Mouse (Mus musculus): Measurements from ENCODE around the gene Tmbim1.
"Not testable (repeated sequence)": the region's sequence is repeated elsewhere in the genome, so short reads cannot be mapped to it uniquely, and the experiment has no call there.

Gene Tmbim1

DNA sequence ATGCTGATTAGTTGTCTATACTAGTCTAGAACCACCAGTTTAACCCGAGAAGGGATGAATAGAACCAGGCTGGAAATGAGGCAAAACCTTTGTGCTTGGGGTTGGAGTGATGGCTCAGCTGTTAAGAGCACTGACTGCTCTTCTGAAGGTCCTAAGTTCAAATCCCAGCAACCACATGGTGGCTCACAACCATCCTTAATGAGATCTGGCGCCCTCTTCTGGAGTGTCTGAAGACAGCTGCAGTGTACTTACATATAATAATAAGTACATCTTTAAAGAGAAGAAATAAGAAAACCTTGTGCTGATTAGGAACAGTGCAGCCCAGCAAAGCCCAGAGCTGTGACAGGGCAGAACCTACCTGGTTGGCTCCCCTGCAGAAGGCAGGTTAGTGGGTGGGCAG lies 21.5 kb upstream of the Tmbim1 start:
- not testable (repeated sequence) for DNase-seq (ENCODE audit: low spot score)

DNA sequence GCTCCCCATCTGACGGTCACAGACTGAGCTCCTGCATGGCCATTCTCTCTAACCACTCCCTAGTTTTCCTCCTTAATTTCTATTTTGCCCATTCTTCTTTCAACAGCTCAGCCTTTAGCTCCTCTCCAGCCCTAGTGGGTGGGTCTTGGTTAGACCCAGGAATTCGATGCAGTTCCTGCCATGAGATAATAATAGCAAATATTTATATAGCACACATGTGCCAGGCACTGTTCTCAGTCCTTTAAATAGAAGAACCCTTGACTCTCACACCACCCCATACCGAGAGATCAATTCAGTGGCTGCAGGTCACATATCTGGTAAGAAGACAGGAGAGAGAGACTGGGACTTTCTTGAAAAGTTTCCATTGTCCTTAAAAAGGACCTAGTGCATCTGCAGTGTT lies 16.0 kb upstream of the Tmbim1 start:
- DNase-seq (ENCODE audit: low spot score) = no peak

DNA sequence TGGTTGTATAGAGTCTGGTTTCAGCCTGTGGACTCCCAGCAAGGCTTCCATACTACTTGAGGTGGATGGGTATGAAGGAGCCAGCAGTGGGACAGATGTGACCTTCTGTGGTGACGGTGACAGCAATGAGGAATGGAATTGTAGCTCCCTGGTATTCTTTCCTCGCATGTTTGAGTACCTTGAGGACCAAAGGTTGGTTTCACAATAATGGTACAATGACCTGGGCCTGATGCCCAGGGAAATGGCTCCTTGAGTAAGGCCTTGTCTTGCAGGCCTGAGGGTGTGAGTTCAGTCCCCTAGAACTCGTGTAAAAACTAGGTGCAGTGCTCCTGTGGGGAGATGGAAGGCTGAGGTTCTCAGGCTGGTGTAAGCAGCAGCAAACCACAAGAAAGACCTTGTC lies 13.3 kb upstream of the Tmbim1 start:
- no peak for DNase-seq (ENCODE audit: low spot score)

DNA sequence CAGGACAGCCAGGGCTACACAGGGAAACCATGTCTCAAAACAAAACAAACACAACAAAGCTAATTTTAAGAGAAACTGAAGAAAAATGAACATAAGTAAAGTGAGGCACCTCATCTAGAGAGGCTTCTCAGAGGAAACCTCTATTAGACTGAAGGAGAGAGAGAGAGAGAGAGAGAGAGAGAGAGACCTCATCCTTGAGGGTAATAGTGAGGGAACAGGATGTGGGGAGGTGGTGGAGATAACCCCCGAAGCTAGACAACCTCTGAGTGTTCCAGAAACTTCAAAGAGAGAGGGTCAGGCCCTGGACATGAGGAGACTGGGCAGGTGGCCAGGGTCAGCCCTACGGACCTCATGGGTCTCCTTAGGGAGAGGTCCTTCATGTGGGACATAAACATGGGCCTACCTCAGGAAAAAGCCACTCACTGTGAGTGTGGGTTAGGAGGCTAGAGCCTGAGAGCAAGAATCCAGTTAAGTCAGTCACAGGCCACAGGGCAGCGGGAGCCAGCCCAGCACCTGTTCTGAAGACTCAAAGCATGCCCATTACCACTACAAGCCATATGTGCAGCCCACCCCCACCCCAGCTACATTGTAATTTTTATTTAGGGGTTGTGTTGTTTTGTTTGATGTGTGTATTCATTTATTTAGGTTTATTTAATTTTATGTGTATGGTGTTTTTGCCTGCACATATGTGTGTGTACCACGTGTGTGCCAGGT lies 10.8 kb upstream of the Tmbim1 start:
- no peak for DNase-seq (ENCODE audit: low spot score)

DNA sequence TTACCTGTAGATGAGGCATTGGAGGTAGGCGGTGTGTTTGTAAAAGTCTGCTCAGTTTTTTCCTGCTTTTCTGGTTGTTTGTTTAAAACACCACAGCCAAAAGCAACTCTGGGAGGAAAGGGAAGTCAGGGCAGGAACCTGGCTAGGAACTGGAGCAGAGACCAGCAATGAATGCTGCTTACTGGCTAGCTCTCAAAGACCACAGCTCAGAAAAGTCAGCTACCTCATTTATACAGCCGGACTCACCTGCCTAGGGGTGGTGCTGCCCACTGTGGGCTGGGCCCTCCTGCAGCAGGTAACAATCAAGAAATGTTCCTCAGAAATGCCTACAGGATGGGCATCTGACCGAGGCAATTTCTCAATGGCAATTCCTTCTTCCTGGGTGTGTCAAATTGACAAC lies 9.4 kb upstream of the Tmbim1 start:
- DNase-seq (ENCODE audit: low spot score) = no peak

DNA sequence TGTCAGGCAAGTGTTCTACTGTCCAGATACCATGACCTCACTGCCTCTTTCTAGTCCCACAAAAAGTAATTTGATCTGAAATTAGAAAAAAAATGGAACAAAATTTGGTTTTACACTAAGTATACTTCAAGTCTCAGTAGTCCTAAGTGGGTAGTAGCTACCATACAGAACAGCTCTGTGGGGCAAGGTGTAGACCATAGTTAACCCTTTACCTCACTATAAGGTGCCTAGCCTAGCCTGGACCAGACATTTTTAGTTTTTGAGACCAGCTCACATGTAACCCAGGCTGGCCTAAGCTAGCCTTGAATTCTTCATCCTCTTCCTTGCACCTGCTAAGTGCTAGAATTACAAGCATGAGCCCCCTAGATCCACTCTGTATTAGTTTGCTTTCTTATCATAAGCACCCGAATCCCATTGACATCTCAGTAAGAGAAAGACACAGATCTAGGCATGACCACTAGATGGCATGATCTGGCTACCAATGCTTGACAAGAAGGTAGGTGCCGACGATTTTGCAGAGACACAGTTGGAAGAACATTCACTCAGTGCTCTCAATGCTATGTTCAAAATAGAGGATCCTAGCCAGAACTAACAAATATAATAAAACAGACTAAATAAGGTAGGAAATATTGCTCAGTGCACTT lies 7.7 kb upstream of the Tmbim1 start:
- peak; percentile 88 for DNase-seq (ENCODE audit: low spot score)

DNA sequence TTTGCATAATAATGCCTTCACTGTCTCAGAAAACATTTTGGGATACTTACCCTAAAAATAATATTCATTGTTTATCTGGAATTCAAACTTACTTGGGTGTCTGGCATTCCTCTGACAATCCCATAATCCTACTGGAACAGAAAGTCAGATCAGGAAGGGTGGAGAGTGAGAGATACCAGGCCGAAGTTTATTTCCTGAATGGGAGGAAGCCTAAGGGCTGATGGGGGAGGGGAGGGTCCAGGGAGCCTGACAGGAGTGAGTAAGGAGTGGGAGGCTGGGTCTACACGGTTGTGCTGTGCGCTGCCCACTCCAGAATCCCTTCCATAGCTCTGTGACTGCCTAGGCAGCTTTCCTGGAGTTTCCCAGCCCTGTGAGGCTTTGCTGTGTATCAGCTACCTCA lies 4.3 kb upstream of the Tmbim1 start:
- DNase-seq (ENCODE audit: low spot score) = no peak

DNA sequence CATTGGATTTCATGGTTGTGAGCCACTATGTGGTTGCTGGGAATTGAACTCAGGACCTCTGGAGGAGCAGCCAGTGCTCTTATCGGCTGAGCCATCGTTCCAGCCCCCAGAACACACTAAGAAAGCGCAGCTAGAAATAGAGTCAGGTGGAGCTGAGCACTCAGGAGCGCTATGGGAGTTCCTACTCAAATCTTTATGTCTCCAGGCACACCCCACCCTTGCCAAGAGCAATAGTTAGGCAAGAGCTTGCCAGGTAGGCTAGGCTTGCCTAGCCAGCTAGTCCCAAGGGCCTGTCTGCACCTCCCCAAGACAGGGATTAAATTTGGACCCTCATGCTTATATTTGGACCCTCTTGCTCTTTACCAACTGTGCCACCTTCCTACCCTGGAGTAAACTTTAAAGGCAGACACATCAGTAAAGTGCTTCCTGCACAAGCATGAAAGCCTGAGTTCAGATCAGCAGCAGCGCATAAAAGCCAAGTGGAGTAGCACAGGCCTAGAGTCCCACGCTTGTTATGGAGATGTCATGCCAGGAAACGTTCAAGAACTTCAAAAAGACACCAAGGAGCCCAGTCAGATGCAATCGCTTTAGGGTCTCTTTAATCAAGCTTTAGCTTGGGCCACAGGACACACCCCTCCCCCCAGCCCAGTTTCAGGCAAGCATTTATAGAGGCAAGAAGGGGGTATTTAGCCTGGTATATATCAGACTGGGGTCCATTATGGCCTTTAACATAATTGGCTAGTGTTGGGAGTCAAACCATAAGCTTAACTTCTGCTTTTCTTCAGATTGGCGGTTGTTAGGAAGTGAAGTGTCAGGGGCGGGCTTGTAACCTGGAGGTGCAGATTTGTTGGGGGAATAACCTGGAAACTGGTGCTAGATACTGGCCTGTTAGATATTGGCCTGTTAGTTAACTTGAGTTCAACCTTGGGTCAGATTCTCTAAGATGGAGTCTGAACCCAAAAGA lies 2.9 kb upstream of the Tmbim1 start:
- DNase-seq (ENCODE audit: low spot score) = no peak

DNA sequence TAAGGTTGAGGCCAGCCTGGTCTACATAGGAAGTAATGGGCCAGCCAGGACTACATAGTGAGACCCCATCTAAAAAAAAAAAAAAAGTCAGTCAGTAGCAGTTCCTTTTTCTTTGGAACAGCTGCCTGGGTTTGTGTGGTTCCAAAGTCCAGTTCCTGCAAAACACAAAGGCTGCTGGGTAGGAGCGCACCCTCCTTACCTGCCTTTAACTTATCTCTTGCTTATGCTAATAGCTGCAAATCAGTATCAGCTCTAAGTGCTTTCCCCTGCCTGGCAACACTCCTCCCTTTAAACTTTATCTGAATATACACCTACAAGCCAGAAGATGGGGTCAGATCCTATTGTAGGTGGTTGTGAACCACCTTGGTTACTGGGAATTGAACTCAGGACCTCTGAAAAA lies 1.7 kb upstream of the Tmbim1 start:
- DNase-seq (ENCODE audit: low spot score) = no peak

DNA sequence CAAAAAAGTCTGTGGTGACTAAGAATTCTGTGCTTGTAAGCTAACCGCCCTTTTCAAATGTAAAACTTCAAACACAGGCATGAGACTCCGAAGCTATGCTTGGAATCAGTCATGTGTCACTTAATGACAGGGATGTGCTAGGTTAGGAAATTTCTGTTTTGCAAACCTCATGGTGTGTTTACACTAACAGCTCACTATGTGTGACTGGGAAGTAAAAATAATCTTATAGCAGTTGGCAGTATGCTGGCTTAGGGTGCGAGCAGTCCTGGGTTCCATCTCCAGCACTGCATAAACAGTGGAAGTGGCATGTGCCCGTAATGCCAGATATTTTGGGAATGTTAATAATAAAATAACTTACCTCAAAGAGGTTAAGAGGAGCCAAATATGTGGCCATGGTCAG lies 476 bp downstream of the Tmbim1 start:
- DNase-seq (ENCODE audit: low spot score) = no peak

DNA sequence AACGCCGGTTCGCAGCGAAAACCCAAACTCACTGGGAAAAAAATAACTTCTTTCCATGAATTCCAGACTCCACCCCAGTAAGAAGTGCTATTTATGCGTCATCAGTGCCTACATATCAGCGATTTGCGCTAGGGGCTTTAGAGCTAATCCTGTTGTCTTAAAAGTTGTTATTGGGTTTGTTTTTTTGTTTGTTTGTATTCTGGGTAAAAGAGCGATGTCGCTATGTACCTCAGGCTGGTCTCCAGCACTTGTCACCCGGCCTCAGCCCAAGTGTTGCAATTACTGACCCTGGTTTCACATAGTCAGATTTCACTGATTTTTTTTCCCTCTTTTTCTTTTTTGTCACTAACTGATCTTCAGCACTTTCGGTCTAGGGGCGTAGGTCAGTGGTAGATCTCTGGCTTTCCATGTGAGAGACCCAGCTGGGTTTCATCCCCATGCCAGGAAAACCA lies 1.1 kb downstream of the Tmbim1 start:
- peak; percentile 87 for DNase-seq (ENCODE audit: low spot score)

DNA sequence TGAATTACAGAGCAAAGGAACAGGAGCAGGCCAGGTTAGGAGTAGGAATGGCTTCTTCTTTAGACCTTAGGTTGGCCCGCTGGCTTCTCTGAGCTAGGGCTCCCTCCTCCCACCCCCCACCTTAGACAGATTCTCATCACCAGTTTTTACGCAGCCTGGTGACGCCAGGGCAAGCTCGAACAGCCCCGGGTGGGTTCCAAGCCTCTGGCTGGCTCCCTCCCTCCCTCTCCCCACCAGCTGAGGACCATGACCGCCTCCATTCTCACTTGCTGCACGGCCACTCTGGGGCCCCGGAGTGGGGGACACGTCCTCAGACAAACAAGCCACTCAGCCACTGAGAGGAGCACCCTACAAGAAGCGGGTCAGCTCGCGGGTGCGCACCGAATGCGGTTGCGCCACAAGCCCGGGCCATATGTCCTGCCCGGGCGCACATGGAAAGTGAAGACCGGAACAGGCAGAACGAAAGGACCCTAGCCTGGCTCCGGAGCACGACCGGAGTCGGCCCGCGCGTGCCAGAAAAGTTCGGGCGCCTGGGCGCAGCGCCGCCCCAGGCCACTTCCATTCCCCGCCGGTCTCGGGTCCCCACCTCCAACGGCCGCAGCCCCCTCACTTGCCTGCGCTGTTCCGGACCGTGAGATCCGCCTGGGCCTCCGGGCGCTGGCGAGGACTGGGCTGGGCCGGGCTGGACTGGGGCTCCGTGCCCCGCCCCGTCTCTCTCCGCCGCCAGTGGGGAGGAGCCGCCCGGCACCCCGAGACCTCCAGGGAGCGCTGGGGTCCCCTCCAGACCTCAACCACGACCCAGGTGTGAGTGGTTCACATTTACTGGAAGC lies 1.7 kb downstream of the Tmbim1 start:
- peak; percentile 68 for DNase-seq (ENCODE audit: low spot score)

DNA sequence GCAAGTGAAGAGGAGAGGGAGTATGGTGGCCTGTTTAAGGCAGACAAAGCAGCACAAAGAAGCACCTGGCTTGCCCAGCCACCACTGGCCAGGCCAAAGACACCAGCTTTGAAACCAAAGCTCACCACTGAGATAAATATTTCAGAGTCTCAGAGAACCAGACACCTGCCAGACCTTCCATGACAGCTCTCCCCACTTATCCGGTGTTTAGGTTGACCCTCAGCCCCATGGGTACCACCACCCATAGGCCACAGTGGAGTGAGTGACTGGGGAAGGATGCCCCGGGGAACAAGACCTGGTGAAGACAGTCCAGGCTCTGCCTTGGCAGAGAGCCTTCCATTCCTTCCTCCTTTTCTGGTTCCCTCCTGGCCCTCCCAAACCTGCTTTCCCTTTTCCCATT lies 2.6 kb downstream of the Tmbim1 start:
- no peak for DNase-seq (ENCODE audit: low spot score)

DNA sequence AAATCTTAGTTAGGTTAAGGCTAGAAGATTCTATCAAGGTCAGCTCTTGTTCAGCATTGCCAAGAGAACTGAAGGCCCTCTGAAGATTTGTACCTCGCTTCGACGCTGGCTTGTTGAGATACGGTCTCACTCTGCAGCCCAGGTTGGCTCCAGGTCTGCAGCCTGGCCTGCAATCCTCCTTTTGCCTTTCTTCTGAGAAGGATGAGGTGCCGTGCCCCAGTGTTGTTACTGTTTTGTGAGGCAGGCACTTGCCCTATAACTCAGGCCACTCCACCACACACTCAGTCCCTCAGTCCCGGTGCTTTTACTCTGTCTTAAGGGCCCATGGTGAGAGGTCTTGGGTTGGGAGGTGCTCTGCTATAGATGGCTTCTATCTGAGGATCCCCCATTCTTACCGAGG lies 3.2 kb downstream of the Tmbim1 start:
- no peak for DNase-seq (ENCODE audit: low spot score)

DNA sequence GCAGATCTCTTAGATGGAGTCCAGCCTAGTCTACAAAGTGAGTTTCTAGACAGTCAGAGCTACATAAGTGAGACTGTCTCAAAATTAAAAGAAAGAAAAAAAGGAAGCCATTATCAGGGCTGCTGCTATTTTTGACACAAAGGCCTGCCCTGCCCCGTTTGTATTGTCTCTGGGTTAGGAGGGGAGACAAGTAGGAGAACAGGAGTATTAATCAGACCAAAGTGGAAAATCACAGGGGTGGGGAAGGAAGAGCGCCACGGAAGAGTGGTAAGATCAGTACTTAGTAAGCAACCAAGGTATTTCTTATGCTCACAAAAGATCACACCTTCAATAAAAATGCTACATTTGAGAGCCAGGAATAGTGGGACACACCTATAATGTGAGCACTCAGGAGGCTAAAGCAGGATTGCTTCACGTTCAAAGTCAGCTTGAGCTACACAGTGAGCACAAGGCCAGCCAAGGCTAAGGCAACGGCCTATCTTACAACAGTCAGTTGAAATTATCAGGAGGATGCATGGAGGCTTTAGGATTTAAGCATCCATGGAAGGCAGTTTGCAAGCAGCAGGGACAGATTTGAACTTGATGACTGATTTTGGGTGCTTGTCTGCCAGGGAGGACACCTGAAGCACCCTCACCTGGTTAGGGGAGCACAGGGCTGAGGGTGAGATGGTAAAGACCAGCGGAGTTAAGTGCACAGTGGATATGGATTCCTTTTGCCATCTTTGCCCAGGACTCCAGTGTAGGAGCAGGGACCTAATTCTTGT lies 4.9 kb downstream of the Tmbim1 start:
- DNase-seq (ENCODE audit: low spot score) = no peak

DNA sequence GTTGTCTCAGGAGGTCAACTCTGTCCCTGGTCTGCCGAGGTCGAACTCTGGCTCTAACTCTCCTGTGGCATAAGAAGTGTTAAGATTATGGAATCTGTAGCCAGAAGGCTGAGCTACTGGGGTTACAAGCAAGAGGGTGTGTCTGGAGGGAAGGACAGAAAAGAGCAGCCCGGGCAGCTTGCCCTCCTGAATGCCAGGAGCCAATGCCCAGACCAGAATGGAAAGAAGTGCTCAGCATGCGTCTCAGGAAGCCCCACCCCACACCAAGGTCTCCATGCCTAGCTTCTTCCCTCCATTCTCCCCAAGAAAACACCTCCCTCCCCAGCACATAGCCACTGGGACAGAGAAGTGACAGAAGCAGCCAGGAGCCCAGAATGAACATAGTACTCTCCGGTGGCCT lies 6.4 kb downstream of the Tmbim1 start:
- peak; percentile 87 for DNase-seq (ENCODE audit: low spot score)

DNA sequence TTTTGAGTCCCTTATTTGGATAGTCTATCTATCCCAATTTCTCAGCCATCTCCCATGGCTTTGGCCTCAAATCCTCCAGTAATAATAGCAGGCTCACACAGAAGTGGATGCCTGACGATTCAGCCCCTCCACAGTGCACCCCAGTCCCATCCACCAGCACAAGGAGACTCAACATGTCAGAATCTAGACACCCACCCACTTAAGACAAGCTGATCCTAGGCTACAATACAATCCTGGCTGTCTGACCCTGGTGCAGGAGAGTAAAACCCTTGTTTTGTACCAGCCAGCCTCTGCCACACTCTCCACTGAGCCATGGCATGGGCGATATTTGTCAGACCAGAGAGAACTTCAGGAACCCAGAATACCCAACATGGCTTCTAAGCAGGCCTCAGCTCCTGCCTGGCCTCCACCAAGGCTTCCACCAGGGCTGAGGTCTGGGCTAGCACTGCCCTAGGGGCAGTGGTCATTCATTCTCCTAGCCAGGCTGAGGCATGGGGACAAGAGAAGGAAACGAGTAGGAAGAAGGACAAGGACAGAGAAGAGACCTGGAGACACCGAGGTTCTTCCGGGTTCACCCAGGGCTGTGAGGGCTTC lies 7.2 kb downstream of the Tmbim1 start:
- DNase-seq (ENCODE audit: low spot score) = no peak

DNA sequence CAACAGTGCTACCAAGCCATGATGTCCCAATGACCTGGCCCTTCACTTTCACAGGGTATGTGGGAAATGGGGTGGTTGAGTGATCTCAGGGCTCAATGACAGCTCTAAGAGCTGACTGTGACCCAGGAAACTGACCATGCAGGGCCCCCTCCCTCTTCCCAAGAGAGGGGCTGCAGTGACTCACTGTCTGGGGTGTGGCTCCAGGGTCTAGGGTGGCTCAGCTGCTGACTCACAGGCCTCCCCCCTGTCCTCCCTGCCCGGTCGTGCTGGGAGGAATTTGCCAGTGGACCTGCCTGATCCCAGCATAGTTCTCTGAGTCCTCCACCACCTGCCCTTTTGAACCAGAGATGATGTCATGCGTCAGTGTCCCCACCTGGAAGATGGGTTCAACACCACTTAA lies 8.2 kb downstream of the Tmbim1 start:
- DNase-seq (ENCODE audit: low spot score) = peak; percentile 49

DNA sequence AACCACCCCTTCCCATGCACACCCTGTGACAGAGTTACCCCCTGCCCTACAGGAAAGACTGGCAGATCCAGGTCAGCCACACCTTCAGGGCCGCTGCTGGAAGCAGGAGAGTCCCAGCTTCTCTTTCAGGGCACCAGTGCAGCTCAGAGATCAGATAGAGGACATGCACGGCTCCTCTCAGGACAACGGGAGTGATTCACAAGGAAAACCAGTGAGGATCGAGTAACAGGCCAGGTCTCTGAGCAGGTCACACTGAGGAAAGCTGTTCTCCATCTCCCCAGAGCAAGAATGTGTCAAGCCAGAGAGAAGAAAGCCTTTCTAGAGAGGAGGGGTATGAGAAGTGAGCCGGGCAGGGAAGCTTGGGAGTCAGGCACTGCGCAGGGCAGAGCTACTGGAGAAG lies 8.9 kb downstream of the Tmbim1 start:
- no peak for DNase-seq (ENCODE audit: low spot score)

DNA sequence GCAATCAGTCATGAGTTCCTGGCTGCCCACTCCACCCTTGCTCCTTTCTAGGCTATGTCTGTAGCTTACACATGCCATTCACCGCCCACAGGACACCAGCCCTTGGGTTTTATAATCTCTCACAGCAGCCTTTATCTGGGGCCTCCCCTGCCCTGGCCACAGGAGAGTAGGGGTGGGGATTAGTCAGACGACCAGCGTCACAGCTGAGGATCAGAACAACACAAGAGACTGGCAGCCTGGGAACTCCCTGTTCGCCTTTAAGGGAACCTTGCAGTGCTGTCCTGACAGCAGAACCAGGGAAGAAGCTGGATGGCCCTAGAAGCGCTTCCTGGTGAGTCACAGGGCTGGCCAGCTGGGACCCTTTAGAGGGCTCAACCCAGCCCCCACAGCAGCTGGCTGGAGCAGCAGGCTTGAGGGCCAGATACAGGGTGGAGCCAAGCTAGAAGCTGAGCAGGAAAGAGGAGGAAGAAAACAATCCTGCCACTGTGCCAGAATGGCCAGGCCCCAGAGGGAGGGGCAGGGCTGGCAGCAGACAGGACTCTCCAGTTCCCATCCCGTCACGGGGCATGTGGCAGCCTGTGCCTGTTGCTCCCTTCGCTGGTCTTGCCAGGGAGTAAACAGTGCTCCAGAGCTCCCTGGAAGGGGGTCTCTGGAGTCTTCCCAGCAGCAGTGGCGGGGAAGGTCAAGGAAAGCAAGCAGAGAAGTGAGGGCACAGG lies 9.8 kb downstream of the Tmbim1 start:
- peak; percentile 97 for DNase-seq (ENCODE audit: low spot score)

Measured in adipocyte (in vitro differentiated cells).